Comparison of ENCODE assay signal across 8 mouse cellular contexts in genomic region chr4:116719396-116719795, GRCm38 (mm10). TPM values are rescaled to one million over a fixed set of nuclear protein-coding genes. Genes with fewer than 3 reads are reported as not detected.
A peak's percentile ranks its signal among the peaks of the same experiment; 100 is the strongest.
DNase-seq lines count a peak whose midpoint lies in the region; ATAC-seq and TF ChIP-seq lines count a peak whose summit lies in the region.
"Had no signal": no experiment of that assay in that cellular context is flagged by ENCODE, and none has a peak within 500 bp of the region (broad histone marks: within the 10 kb centered on the region; RNA-seq: fewer than 3 reads in every experiment).

No protein-coding gene starts in this region.

- peaks cover 38% of the 10 kb centered on the region for H3K4me1 ChIP-seq in E14TG2a.4 (replicated peaks; ENCODE audit: low read depth, low read length)

- DNase-seq in adipocyte (ENCODE audit: low spot score): peak; percentile 89
- peak; percentile 74 for DNase-seq in gastrocnemius, adult 18-20 months (ENCODE audit: low spot score)
- peak; percentile 78 for DNase-seq in layer of hippocampus, adult 11-12 months (ENCODE audit: low spot score)
- DNase-seq in lung, postnatal 14 days: peak; percentile 79
- peak; percentile 60 for DNase-seq in right cerebral cortex, postnatal 14 days

- no peak overlapping the region for H3K4me3 ChIP-seq in E14TG2a.4 (replicated peaks; ENCODE audit: low read length)

- H3K36me3 ChIP-seq in E14TG2a.4 (ENCODE audit: insufficient read depth, low read length): peaks cover 26% of the 10 kb centered on the region

- ATAC-seq in common myeloid progenitor, adult 5-6 weeks (replicated peaks; ENCODE audit: low read depth, poor library complexity, severe bottlenecking): peak; percentile 52

- H3K27me3 ChIP-seq in E14TG2a.4 (ENCODE audit: insufficient read depth, low read length): no peaks in the 10 kb centered on the region
- H3K27me3 ChIP-seq: limb, embryonic 13.5 days had no signal

- H3K9me3 ChIP-seq in E14TG2a.4 (ENCODE audit: low read length): no peaks in the 10 kb centered on the region
- H3K9me3 ChIP-seq: limb, embryonic 13.5 days had no signal

- TF ChIP-seq CTCF in E14TG2a.4 (conservative IDR thresholded peaks at IDR 0.05; ENCODE audit: low read length): peak; percentile 57

RNA-seq across cellular contexts. Expression of gene Tesk2, which starts 1.4 kb away (rescaled TPM):
- total RNA-seq in common myeloid progenitor, adult 5-6 weeks (2017): 1.8 and 4.9 TPM in 2 replicates
- total RNA-seq in gastrocnemius, adult 18-20 months (2021): 1 to 10 TPM; 1.6 to 1.8 TPM

RNA-seq across cellular contexts. Expression of gene Ccdc163, which starts 11.1 kb away (rescaled TPM):
- 12.3 and 35.8 TPM in 2 replicates for total RNA-seq in common myeloid progenitor, adult 5-6 weeks (2017)
- 1 to 10 TPM; 2.2 to 2.6 TPM for total RNA-seq in gastrocnemius, adult 18-20 months (2021)

RNA-seq across cellular contexts. Expression of gene Mmachc, which starts 11.2 kb away (rescaled TPM):
- 22.7 and 24.9 TPM in 2 replicates for total RNA-seq in common myeloid progenitor, adult 5-6 weeks (2017)
- total RNA-seq in gastrocnemius, adult 18-20 months (2021): 10 to 100 TPM; 33.3 to 34.9 TPM

RNA-seq across cellular contexts. Expression of gene Prdx1, which starts 34.1 kb away (rescaled TPM):
- 266 and 285 TPM in 2 replicates for total RNA-seq in common myeloid progenitor, adult 5-6 weeks (2017)
- total RNA-seq in gastrocnemius, adult 18-20 months (2021): 100 to 1,000 TPM; 267 to 272 TPM
